Mouse (Mus musculus): ENCODE measurements around the gene Exosc8. TPM values are rescaled to one million over a fixed set of nuclear protein-coding genes. Genes with fewer than 3 reads are reported as not detected.

Exosc8 gene
- 101 and 105 TPM in 2 replicates for polyA plus RNA-seq (2012; rRNA removed)

GRCm38 (mm10) chr3:54735247-54736046 lies at the start of gene Exosc8, which contains the start of gene Alg5:
Gene Exosc8, minus strand, starts transcription at chr3:54735393.
Gene Alg5, plus strand, starts transcription at chr3:54735539.

GRCm38 (mm10) chr3:54755145-54756041 lies 20.2 kb upstream of the Exosc8 start, which contains the start of gene Smad9:
Gene Smad9, plus strand, starts transcription at chr3:54755582.

GRCm38 (mm10) chr3:54714253-54714652 lies 20.9 kb downstream of the Exosc8 start, which contains the start of gene Gm21958:
Gene Gm21958, minus strand, starts transcription at chr3:54714353.

GRCm38 (mm10) chr3:54692202-54693055 lies 42.8 kb downstream of the Exosc8 start, which contains the start of gene Supt20:
Gene Supt20, plus strand, starts transcription at chr3:54692807.

Other genes with a start within 250 kb of the Exosc8 start
- 127 and 130 TPM in 2 replicates for gene Supt20, start 42.6 kb downstream of the Exosc8 start, polyA plus RNA-seq (2012; rRNA removed)
- not detected in 2 replicates for gene Gm21958, start 21.0 kb downstream of the Exosc8 start, polyA plus RNA-seq (2012; rRNA removed)
- 34.7 and 35.4 TPM in 2 replicates for gene Alg5, start 146 bp upstream of the Exosc8 start, polyA plus RNA-seq (2012; rRNA removed)
- 0.79 and 1.8 TPM in 2 replicates for gene Smad9, start 20.2 kb upstream of the Exosc8 start, polyA plus RNA-seq (2012; rRNA removed)
- 50.0 and 54.1 TPM in 2 replicates for gene Rfxap, start 72.4 kb upstream of the Exosc8 start, polyA plus RNA-seq (2012; rRNA removed)
- 4.7 and 4.8 TPM in 2 replicates for gene Sertm1, start 180.5 kb upstream of the Exosc8 start, polyA plus RNA-seq (2012; rRNA removed)

Measured in central nervous system, embryonic 14 days (tissue).